Mouse (Mus musculus) testis, adult 2 months (tissue): ENCODE data around the gene Pof1b.

Experiments used
- CTCF ChIP-seq: fragments of 200-500 bp; IDR thresholded peaks from 2 replicates; pipeline ENCODE4 v1.5.1; 2012; ENCODE audit warnings: low read depth, mild to moderate bottlenecking, inconsistent platforms, low read length, moderate library complexity; ENCODE audit not compliant: control insufficient read depth, insufficient read depth, insufficient replicate concordance
- POLR2A ChIP-seq: fragments of 200-500 bp; IDR thresholded peaks from 2 replicates; pipeline ENCODE4 v1.6.1; 2012; ENCODE audit warnings: low read depth, mild to moderate bottlenecking, inconsistent platforms, low read length, moderate library complexity; ENCODE audit not compliant: control insufficient read depth

DNA sequence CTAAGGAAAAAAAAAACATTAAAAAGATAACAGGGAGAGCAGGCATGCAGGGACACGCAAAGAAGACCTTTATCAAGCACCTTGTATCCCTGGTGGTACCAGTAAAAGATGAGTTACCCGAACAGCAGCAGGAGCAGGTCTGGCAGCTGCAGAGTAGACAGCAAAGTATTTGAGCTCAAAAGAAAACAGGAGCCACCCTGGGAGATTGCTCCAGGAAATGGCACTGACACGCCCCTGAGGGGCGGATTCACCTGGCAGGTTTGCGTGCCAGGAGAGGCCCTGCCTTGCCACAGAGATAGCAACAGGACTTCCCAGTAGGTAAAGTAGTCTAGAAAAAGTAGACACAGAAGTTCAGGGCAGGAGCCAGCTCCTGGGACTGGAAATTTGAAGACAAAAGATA, at the start of gene Pof1b:
- TF ChIP-seq CTCF (no peak), POLR2A (no peak)
